Mouse (Mus musculus) neural tube, embryonic 10.5 days (tissue): Measurements from ENCODE around the gene Dip2a.

Experiments
- DNase-seq: peaks from one replicate; pipeline ENCODE4 v3.0.0-alpha.2; 2017; ENCODE audit warnings: low spot score; ENCODE audit errors: extremely low spot score

Gene Dip2a

GRCm38 (mm10) chr10:76247960-76248646, 97.0 kb downstream of the Dip2a start:
- DNase-seq = no peak

GRCm38 (mm10) chr10:76246601-76247000, 98.5 kb downstream of the Dip2a start:
- no peak for DNase-seq

- no peak for DNase-seq
Measured at GRCm38 (mm10) chr10:76245106-76245505, 100.0 kb downstream of the Dip2a start.

- no peak for DNase-seq
Measured at GRCm38 (mm10) chr10:76239401-76239800, 105.7 kb downstream of the Dip2a start.

GRCm38 (mm10) chr10:76237341-76238225, 107.5 kb downstream of the Dip2a start, which contains the start of gene Prmt2:
Prmt2 (minus strand) TSS chr10:76237865.
- peak; percentile 91 for DNase-seq

GRCm38 (mm10) chr10:76229627-76230026, 115.5 kb downstream of the Dip2a start:
- no peak for DNase-seq

GRCm38 (mm10) chr10:76225944-76226343, 119.1 kb downstream of the Dip2a start:
- no peak for DNase-seq

- no peak for DNase-seq
Measured at GRCm38 (mm10) chr10:76218240-76218639, 126.9 kb downstream of the Dip2a start.

GRCm38 (mm10) chr10:76217056-76217455, 128.0 kb downstream of the Dip2a start:
- no peak for DNase-seq

GRCm38 (mm10) chr10:76214161-76214560, 130.9 kb downstream of the Dip2a start:
- DNase-seq = peak; percentile 9

GRCm38 (mm10) chr10:76212121-76212520, 133.0 kb downstream of the Dip2a start:
- no peak for DNase-seq

- peak; percentile 3 for DNase-seq
Measured at GRCm38 (mm10) chr10:76210806-76211205, 134.3 kb downstream of the Dip2a start.
